Mouse (Mus musculus) cerebellum, adult 2 months (tissue): ENCODE data around the gene Gab1.

Experiments
- CTCF ChIP-seq: fragments of 200-500 bp; IDR thresholded peaks from 2 replicates; pipeline ENCODE4 v1.5.1; 2011; ENCODE audit warnings: low read depth, mild to moderate bottlenecking, control low read depth, low read length, moderate library complexity, borderline replicate concordance; ENCODE audit not compliant: insufficient read depth
- POLR2A ChIP-seq: fragments of 200-500 bp; IDR thresholded peaks from 2 replicates; pipeline ENCODE4 v1.6.1; 2011; ENCODE audit warnings: low read length, control low read depth, borderline replicate concordance; ENCODE audit not compliant: insufficient read depth

- no peak for TF ChIP-seq CTCF
- no peak for TF ChIP-seq POLR2A
Observed at GRCm38 (mm10) chr8:80856606-80857005, 23.7 kb downstream of the Gab1 start.
